Mouse (Mus musculus): ENCODE data around the gene Rbms3. TPM values are rescaled to one million over a fixed set of nuclear protein-coding genes. Genes with fewer than 3 reads are reported as not detected.
A peak's percentile ranks its signal among the peaks of the same experiment; 100 is the strongest.

Gene Rbms3
- polyA plus RNA-seq, 1 experiment from 2014 or later, result 68.6 TPM

DNA sequence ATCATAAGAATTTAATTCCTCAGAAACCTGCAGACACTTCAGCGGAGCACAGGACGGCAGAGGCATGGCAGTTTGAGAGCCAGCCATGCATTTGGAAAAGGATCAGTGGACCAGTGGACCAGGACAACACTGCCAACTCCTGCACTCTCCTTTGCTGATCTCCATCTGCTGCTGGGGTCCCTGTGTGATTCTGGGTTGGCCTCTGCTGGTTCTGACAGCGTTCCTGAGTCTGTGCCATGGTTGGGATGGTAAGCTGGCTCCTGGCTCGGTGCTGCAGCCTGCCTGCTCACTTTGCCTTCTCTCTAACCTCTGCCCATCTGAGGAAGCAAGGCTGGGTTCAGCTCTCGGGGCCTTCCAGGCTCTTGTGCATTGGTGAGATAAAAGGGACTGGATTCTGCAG, 28.9 kb downstream of the Rbms3 start:
- no peaks in the 10 kb centered on the region for H3K36me3 ChIP-seq (ENCODE audit: control insufficient read depth, insufficient read depth, low read length)
- WGBS, result 79% methylated on average over 5 of the region's 5 CpGs
- no peak overlapping the region for H3K27ac ChIP-seq (ENCODE audit: low read depth)
- H3K4me2 ChIP-seq (ENCODE audit: low read length), result no peak overlapping the region
- H3K4me1 ChIP-seq (replicated peaks; ENCODE audit: control insufficient read depth, insufficient read depth, low read length), result no peaks in the 10 kb centered on the region
- H3K27me3 ChIP-seq (replicated peaks; ENCODE audit: control insufficient read depth, insufficient read depth, low read length), result no peaks in the 10 kb centered on the region
- H3K9ac ChIP-seq (ENCODE audit: low read length), result no peak overlapping the region
- ATAC-seq (replicated peaks; ENCODE audit: low FRiP score, low TSS enrichment, low read depth) (no peak), DNase-seq (ENCODE audit: low spot score) (no peak)
- H3K9me3 ChIP-seq (ENCODE audit: control insufficient read depth, low read length), result no peaks in the 10 kb centered on the region
- H3K4me3 ChIP-seq (ENCODE audit: low read depth, low read length), result no peak overlapping the region

DNA sequence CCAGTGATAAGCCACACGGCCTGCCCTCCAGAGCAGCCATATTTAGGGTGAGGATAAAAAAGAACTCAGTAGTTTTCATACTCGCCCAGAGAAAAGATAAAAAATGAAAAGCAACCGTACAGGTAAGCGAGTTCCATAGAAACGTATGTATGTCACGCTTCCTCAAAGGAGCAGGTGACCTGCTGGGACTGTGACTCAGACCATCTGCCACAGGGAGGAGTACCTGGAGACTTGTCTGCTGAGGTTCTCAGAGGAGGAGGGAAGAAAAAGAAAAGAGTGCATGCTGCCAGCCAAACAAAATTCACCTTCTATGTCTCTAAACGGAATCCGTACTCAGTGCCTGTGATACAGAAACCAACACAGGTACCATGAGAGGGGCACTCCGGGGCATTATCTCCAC, 30.4 kb downstream of the Rbms3 start:
- no peak overlapping the region for H3K4me3 ChIP-seq (ENCODE audit: low read depth, low read length)
- ATAC-seq (replicated peaks; ENCODE audit: low FRiP score, low TSS enrichment, low read depth) (no peak), DNase-seq (ENCODE audit: low spot score) (no peak)
- H3K4me2 ChIP-seq (ENCODE audit: low read length), result no peak overlapping the region
- no peak overlapping the region for H3K27ac ChIP-seq (ENCODE audit: low read depth)
- H3K4me1 ChIP-seq (replicated peaks; ENCODE audit: control insufficient read depth, insufficient read depth, low read length), result no peaks in the 10 kb centered on the region
- no peaks in the 10 kb centered on the region for H3K9me3 ChIP-seq (ENCODE audit: control insufficient read depth, low read length)
- no peaks in the 10 kb centered on the region for H3K36me3 ChIP-seq (ENCODE audit: control insufficient read depth, insufficient read depth, low read length)
- no peak overlapping the region for H3K9ac ChIP-seq (ENCODE audit: low read length)
- 87% methylated on average over 9 of the region's 9 CpGs for WGBS
- H3K27me3 ChIP-seq (replicated peaks; ENCODE audit: control insufficient read depth, insufficient read depth, low read length), result no peaks in the 10 kb centered on the region

DNA sequence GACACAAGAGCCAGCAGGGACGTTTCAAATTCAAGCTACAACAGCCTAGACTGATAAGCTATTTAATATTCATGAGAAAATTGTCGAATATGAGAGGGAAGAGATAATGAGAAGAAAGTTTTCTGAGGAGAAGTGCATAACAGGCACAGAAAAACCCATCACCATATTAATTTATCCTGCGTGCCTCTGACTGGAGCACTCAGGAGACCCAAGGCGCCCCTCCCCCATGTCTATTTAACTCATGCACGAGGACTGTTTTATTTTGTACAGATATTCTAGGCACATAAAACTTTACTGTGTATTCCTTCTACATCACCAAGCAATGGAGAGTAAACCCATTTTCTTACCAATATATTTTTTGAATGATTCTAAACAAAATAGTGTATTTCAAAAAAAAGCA, 33.6 kb downstream of the Rbms3 start:
- DNase-seq (ENCODE audit: low spot score) (no peak), ATAC-seq (replicated peaks; ENCODE audit: low FRiP score, low TSS enrichment, low read depth) (no peak)
- no peak overlapping the region for H3K4me3 ChIP-seq (ENCODE audit: low read depth, low read length)
- no peak overlapping the region for H3K4me2 ChIP-seq (ENCODE audit: low read length)
- no peaks in the 10 kb centered on the region for H3K4me1 ChIP-seq (replicated peaks; ENCODE audit: control insufficient read depth, insufficient read depth, low read length)
- WGBS, result 68% methylated on average over 5 of the region's 5 CpGs
- H3K27ac ChIP-seq (ENCODE audit: low read depth), result no peak overlapping the region
- H3K36me3 ChIP-seq (ENCODE audit: control insufficient read depth, insufficient read depth, low read length), result no peaks in the 10 kb centered on the region
- no peak overlapping the region for H3K9ac ChIP-seq (ENCODE audit: low read length)
- H3K9me3 ChIP-seq (ENCODE audit: control insufficient read depth, low read length), result no peaks in the 10 kb centered on the region
- H3K27me3 ChIP-seq (replicated peaks; ENCODE audit: control insufficient read depth, insufficient read depth, low read length), result no peaks in the 10 kb centered on the region

DNA sequence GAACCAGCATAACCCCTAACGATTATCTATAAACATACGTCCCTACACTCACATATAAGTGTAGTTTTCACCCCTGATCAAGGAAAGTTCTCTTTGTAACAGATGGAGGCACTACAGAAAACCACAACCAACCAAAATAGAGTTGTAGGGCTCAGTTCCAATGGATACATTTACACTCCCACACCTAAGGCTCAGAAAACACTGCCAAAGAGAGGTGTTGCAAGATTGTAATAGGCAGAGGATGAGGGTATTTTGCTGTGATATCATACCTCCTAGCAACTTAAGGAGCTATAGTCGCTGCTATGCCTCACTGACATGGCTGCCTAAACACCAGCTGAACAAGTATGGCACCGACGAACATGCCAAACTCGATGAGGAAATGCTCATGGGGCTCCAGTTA, 44.4 kb downstream of the Rbms3 start:
- Histone ChIP-seq H3K4me2 (ENCODE audit: low read length) (no peak overlapping the region), H3K9me3 (ENCODE audit: control insufficient read depth, low read length) (0 out of 2 replicates have a peak, but pooled peaks cover 6% of the 10 kb centered on the region), H3K9ac (ENCODE audit: low read length) (no peak overlapping the region), H3K4me3 (ENCODE audit: low read depth, low read length) (no peak overlapping the region), H3K27ac (ENCODE audit: low read depth) (no peak overlapping the region), H3K36me3 (ENCODE audit: control insufficient read depth, insufficient read depth, low read length) (no peaks in the 10 kb centered on the region), H3K27me3 (replicated peaks; ENCODE audit: control insufficient read depth, insufficient read depth, low read length) (no peaks in the 10 kb centered on the region), H3K4me1 (replicated peaks; ENCODE audit: control insufficient read depth, insufficient read depth, low read length) (no peaks in the 10 kb centered on the region)
- ATAC-seq (replicated peaks; ENCODE audit: low FRiP score, low TSS enrichment, low read depth) (no peak), DNase-seq (ENCODE audit: low spot score) (no peak)
- WGBS, result 86% methylated on average over 6 of the region's 6 CpGs

DNA sequence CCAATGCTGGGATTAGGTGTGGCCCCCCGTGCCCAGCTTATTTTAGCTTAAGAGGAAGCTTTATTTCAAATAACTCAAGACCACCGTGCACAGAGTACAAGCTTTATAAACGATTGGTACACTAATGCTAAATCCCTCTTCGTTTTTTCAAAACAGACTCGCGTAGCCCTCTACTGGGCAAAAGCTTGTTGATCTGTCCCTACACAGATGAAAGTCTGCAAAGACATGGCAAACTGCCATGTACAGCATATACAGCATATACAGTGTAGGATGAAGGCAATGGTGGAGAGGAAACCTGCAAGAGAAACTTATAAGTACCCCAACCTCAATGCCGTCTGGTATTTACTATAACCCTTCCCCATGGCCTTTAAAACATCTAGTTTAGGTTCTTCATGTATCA, 46.1 kb downstream of the Rbms3 start:
- DNase-seq (ENCODE audit: low spot score), result no peak
- H3K27ac ChIP-seq (ENCODE audit: low read depth), result no peak overlapping the region

DNA sequence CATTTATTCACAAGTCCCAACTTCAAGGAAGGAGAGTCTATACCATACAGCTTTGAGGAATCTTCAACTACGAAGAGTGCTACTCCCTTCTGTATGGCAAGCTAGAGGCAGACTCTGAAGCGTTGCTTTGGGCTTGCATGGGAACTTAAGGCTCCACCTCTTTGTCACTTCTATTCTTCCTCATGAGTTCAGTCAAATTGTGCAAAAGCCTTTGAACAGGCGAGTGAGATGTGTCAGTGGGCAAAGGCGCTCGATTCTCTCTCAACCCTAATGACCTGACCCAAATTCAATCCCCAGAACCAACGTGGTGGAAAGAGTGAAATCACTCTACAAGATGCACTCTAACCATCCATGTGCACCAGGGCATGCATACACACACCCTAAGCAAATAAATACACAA, 47.1 kb downstream of the Rbms3 start:
- ATAC-seq (replicated peaks; ENCODE audit: low FRiP score, low TSS enrichment, low read depth) (no peak), DNase-seq (ENCODE audit: low spot score) (no peak)
- H3K4me1 ChIP-seq (replicated peaks; ENCODE audit: control insufficient read depth, insufficient read depth, low read length), result no peaks in the 10 kb centered on the region
- WGBS, result 84% methylated on average over 6 of the region's 6 CpGs
- H3K9ac ChIP-seq (ENCODE audit: low read length), result no peak overlapping the region
- H3K27me3 ChIP-seq (replicated peaks; ENCODE audit: control insufficient read depth, insufficient read depth, low read length), result no peaks in the 10 kb centered on the region
- no peaks in the 10 kb centered on the region for H3K36me3 ChIP-seq (ENCODE audit: control insufficient read depth, insufficient read depth, low read length)
- H3K4me2 ChIP-seq (ENCODE audit: low read length), result no peak overlapping the region
- H3K4me3 ChIP-seq (ENCODE audit: low read depth, low read length), result no peak overlapping the region
- H3K27ac ChIP-seq (ENCODE audit: low read depth), result no peak overlapping the region
- no peaks in the 10 kb centered on the region for H3K9me3 ChIP-seq (ENCODE audit: control insufficient read depth, low read length)

More for the DNA sequence above, 46.1 kb downstream of the Rbms3 start:
- Histone ChIP-seq H3K4me2 (ENCODE audit: low read length) (no peak overlapping the region), H3K4me1 (replicated peaks; ENCODE audit: control insufficient read depth, insufficient read depth, low read length) (no peaks in the 10 kb centered on the region), H3K9ac (ENCODE audit: low read length) (no peak overlapping the region), H3K27me3 (replicated peaks; ENCODE audit: control insufficient read depth, insufficient read depth, low read length) (no peaks in the 10 kb centered on the region), H3K36me3 (ENCODE audit: control insufficient read depth, insufficient read depth, low read length) (no peaks in the 10 kb centered on the region), H3K9me3 (ENCODE audit: control insufficient read depth, low read length) (0 out of 2 replicates have a peak, but pooled peaks cover 6% of the 10 kb centered on the region), H3K4me3 (ENCODE audit: low read depth, low read length) (no peak overlapping the region)
- WGBS, result 40% methylated on average over 7 of the region's 7 CpGs
- 0 out of 2 replicates have a peak, but pooled peaks have one; percentile 36 for ATAC-seq (replicated peaks; ENCODE audit: low FRiP score, low TSS enrichment, low read depth)

DNA sequence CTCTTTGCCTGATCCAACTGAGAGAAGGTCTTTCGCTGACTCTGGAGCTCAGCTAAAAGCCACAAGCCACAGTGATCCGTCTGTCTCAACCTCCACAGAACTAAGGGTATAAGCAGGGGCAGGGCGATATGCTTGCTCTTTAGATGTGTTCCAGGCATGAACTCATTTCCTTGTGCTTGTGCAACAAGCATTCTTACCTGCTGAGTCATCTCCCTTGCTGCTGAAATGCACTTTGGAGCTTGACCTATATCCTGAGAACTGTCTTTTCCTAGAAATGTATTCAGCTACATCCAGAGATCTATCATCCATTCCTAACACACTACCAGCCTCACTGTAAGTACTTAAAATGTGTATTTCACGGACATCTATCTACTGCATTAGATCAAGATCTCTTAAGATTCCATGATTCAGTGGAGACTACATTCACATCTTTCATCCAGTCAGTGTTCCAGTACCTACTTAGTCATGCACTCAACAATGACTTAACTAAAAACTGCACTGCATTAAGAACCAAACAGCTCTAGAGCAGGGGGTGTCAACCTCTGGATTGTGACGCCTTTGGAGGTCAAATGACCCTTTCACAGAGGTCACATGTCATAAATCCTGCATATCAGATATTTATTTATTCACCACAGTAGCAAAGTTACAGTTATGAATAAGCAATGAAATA, 58.4 kb downstream of the Rbms3 start:
- Histone ChIP-seq H3K27ac (ENCODE audit: low read depth) (no peak overlapping the region; the same call in 1 of the 2 replicates), H3K4me1 (replicated peaks; ENCODE audit: control insufficient read depth, insufficient read depth, low read length) (peaks cover 4% of the 10 kb centered on the region; the same call in 1 of the 2 replicates), H3K4me2 (ENCODE audit: low read length) (no peak overlapping the region), H3K9me3 (ENCODE audit: control insufficient read depth, low read length) (no peaks in the 10 kb centered on the region), H3K27me3 (replicated peaks; ENCODE audit: control insufficient read depth, insufficient read depth, low read length) (no peaks in the 10 kb centered on the region), H3K4me3 (ENCODE audit: low read depth, low read length) (no peak overlapping the region), H3K36me3 (ENCODE audit: control insufficient read depth, insufficient read depth, low read length) (no peaks in the 10 kb centered on the region), H3K9ac (ENCODE audit: low read length) (no peak overlapping the region)
- DNase-seq (ENCODE audit: low spot score) (peak; percentile 53), ATAC-seq (replicated peaks; ENCODE audit: low FRiP score, low TSS enrichment, low read depth) (no peak)
- 58% methylated on average over 5 of the region's 5 CpGs for WGBS

DNA sequence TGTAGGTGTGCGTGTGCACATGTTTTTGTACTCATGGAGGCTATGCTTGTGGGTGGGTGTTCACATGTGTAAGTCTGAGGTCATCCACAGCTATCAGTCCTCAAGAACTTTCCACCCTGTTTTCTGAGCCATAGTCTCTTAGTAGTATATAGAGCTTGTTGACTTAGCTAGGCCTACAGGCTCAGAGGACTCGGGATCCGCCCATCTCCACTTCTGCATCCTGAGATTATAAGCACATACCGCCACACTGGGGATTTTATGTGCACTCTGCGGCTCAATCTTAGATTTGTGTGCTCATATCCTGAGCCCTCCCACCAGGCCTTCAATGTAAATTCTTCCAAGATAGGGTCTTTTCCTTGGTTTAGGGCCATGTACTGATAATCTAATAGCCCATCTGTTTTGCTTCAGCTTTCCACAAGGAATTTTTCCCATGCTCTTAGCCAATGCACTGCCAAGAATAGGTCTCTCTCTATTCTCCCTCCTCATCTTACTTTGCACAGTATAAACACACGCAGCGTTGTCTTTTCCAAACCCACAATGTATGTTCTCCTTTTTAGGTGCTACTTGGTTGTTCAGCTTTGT, 59.4 kb downstream of the Rbms3 start:
- WGBS, result 71% methylated on average over 7 of the region's 7 CpGs
- ATAC-seq (replicated peaks; ENCODE audit: low FRiP score, low TSS enrichment, low read depth), result no peak; the same call in 1 of the 2 replicates
- no peak overlapping the region for H3K4me2 ChIP-seq (ENCODE audit: low read length)
- H3K9ac ChIP-seq (ENCODE audit: low read length), result no peak overlapping the region
- no peak overlapping the region for H3K4me3 ChIP-seq (ENCODE audit: low read depth, low read length)
- no peaks in the 10 kb centered on the region for H3K9me3 ChIP-seq (ENCODE audit: control insufficient read depth, low read length)
- H3K36me3 ChIP-seq (ENCODE audit: control insufficient read depth, insufficient read depth, low read length), result no peaks in the 10 kb centered on the region
- no peak overlapping the region; the same call in 1 of the 2 replicates for H3K27ac ChIP-seq (ENCODE audit: low read depth)
- DNase-seq (ENCODE audit: low spot score), result peak; percentile 50
- H3K27me3 ChIP-seq (replicated peaks; ENCODE audit: control insufficient read depth, insufficient read depth, low read length), result no peaks in the 10 kb centered on the region
- peaks cover 4% of the 10 kb centered on the region; the same call in 1 of the 2 replicates for H3K4me1 ChIP-seq (replicated peaks; ENCODE audit: control insufficient read depth, insufficient read depth, low read length)

DNA sequence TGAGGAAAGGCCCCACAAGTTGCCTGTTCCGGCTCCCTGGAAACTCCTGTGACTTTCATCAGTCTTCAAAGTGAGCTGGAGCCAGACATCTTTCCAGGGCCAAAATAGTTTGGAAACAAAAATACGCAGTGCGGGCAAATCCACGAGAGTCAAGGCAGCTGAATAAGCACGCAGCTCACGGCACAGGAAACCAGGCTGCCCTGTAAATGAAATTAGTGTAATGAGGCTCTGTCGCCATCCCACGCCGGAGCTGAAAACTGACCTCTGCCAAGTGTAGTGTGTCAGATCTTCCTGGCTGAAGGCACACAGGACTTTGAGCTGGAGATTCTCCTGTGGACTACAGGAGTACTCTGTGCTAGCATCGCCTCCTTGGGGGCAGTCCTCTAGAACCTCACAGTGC, 63.4 kb downstream of the Rbms3 start:
- H3K4me3 ChIP-seq (ENCODE audit: low read depth, low read length), result no peak overlapping the region
- WGBS, result 58% methylated on average over 10 of the region's 10 CpGs
- no peaks in the 10 kb centered on the region for H3K9me3 ChIP-seq (ENCODE audit: control insufficient read depth, low read length)
- no peaks in the 10 kb centered on the region for H3K27me3 ChIP-seq (replicated peaks; ENCODE audit: control insufficient read depth, insufficient read depth, low read length)
- peaks cover 4% of the 10 kb centered on the region; the same call in 1 of the 2 replicates for H3K4me1 ChIP-seq (replicated peaks; ENCODE audit: control insufficient read depth, insufficient read depth, low read length)
- H3K27ac ChIP-seq (ENCODE audit: low read depth), result no peak overlapping the region
- no peak overlapping the region for H3K9ac ChIP-seq (ENCODE audit: low read length)
- H3K36me3 ChIP-seq (ENCODE audit: control insufficient read depth, insufficient read depth, low read length), result no peaks in the 10 kb centered on the region
- no peak for DNase-seq (ENCODE audit: low spot score)
- no peak overlapping the region for H3K4me2 ChIP-seq (ENCODE audit: low read length)
- no peak for ATAC-seq (replicated peaks; ENCODE audit: low FRiP score, low TSS enrichment, low read depth)

Measured in intestine, embryonic 14.5 days (tissue).